Mouse (Mus musculus): Measurements from ENCODE around the gene Rack1.

DNA sequence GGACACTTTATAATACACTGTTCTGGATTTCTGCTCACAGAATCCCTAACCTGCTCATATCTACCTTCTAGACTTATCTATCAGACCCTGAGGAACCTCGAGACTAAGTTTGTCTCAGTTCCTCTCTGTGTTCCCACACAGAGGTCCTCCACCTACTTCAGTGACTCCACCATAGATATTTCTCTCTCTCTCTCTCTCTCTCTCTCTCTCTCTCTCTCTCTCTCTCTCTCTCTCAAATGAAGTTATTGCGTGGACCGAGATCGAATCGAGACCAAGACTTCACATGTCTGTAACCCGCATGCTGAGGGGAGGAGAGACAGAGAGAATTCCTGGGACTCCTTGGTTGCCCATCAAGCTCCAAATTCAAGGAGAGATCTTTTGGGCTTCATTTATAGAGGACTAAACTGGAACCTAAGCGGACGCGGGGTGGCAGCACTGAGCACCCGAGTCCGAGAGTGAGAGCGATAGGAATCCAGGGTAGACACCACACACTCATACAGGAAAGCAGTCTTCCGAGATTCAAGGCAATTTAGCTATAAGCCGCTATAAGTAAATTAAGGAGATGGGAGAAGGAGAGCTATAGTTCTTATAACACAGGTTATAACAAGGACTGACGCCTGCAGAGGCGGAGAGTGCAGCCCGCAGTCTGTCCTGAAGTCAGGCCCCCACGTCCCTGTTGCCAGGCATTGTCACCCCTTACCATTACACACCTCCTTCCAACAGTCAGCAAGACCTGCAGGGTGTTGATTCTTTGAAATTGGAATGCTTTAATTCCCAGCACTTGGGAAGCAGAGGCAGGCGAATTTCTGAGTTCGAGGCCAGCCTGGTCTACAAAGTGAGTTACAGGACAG, 9.9 kb upstream of the Rack1 start:
- no peak for TF ChIP-seq POLR2A (IDR thresholded peaks at IDR 0.05; ENCODE audit: insufficient read length, low read depth)
- no peak for TF ChIP-seq E2F4 (IDR thresholded peaks at IDR 0.05; ENCODE audit: insufficient read depth)
- TF ChIP-seq REST (IDR thresholded peaks at IDR 0.05; ENCODE audit: insufficient read depth, insufficient read length) = no peak

All from myocyte (in vitro differentiated cells).